Mouse (Mus musculus) heart, postnatal 0 days (tissue): ENCODE measurements around the gene Gm10142. TPM values are rescaled to one million over a fixed set of nuclear protein-coding genes. Genes with fewer than 3 reads are reported as not detected.
A peak's percentile ranks its signal among the peaks of the same experiment; 100 is the strongest.
"Not testable (repeated sequence)": the region's sequence is repeated elsewhere in the genome, so short reads cannot be mapped to it uniquely, and the experiment has no call there.

Experiments
- ATAC-seq: fragments of 200-750 bp; cut with Nextera tagmentation; 2 replicates; pipeline ENCODE4 v1.8.0; 2017; ENCODE audit warnings: low read depth, moderate number of reproducible peaks, moderate library complexity; ENCODE audit not compliant: insufficient read depth
- DNase-seq: peaks from one replicate; pipeline ENCODE4 v3.0.0-alpha.2; 2016; ENCODE audit warnings: low spot score
- H3K27ac ChIP-seq: fragments of 300-500 bp; sonication (generic); 2 replicates; pipeline ENCODE4 v1.5.1; 2014; ENCODE audit warnings: low read depth, mild to moderate bottlenecking
- H3K27me3 ChIP-seq: fragments of 300-500 bp; sonication (generic); 2 replicates; pipeline ENCODE4 v1.6.1; 2014; ENCODE audit warnings: low read length, mixed read lengths; ENCODE audit not compliant: control insufficient read depth, insufficient read depth
- H3K36me3 ChIP-seq: fragments of 300-500 bp; sonication (generic); replicated peaks from 2 replicates; pipeline ENCODE4 v1.6.1; 2014; ENCODE audit warnings: low read length, mixed read lengths; ENCODE audit not compliant: control insufficient read depth, insufficient read depth
- H3K4me1 ChIP-seq: fragments of 300-500 bp; sonication (generic); 2 replicates; pipeline ENCODE4 v1.6.1; 2014; ENCODE audit warnings: antibody characterized with exemption; ENCODE audit not compliant: control insufficient read depth, insufficient read depth
- H3K4me2 ChIP-seq: fragments of 300-500 bp; sonication (generic); 2 replicates; pipeline ENCODE4 v1.6.1; 2014; ENCODE audit warnings: low read depth, mild to moderate bottlenecking, low read length, moderate library complexity
- H3K4me3 ChIP-seq: fragments of 300-500 bp; sonication (generic); 2 replicates; pipeline ENCODE4 v1.5.1; 2014; ENCODE audit warnings: low read depth, low read length
- H3K9ac ChIP-seq: fragments of 300-500 bp; sonication (generic); replicated peaks from 2 replicates; pipeline ENCODE4 v1.6.1; 2014; ENCODE audit warnings: low read depth, low read length, mixed read lengths
- H3K9me3 ChIP-seq: fragments of 300-500 bp; sonication (generic); replicated peaks from 2 replicates; pipeline ENCODE4 v1.6.1; 2016; ENCODE audit warnings: low read length; ENCODE audit not compliant: control insufficient read depth
- CTCF ChIP-seq: IDR thresholded peaks from 2 replicates; pipeline ENCODE4 v1.5.1; 2016; ENCODE audit warnings: antibody characterized with exemption, control low read depth, low read depth
- EP300 ChIP-seq: IDR thresholded peaks from 2 replicates; pipeline ENCODE4 v1.6.1; 2016; ENCODE audit warnings: antibody characterized with exemption, low read depth
- WGBS: fragments of 180-500 bp; shearing (Covaris S2); extraction: QIAGEN DNeasy Blood & Tissue Kit; methylation state at CpG from one replicate; pipeline ENCODE4 v1.1.7; 2014; 5-methylcytosine and 5-hydroxymethylcytosine counted together
- polyA plus RNA-seq: library from polyadenylated mRNA; unstranded; fragments of >200 nt; fragmentation: Nextera tagmentation; extraction: Ambion mirVana; gene quantifications from 2 replicates; pipeline ENCODE4 v1.2.1, GENCODE M21; 2015
- total RNA-seq: library from RNA; depleted of rRNA; stranded (reverse); fragments of >200 nt; gene quantifications from 2 replicates; pipeline ENCODE4 v1.2.3, GENCODE M21; 2014; ENCODE audit warnings: low replicate concordance

Gm10142 gene
- total and polyA plus RNA-seq, 2 experiments from 2014 or later = not detected

- H3K27me3 ChIP-seq = peaks cover 36% of the 10 kb centered on the region
- H3K4me3 ChIP-seq = peak overlapping the region; percentile 18
- H3K36me3 ChIP-seq = no peaks in the 10 kb centered on the region
- DNase-seq (no peak), ATAC-seq (no peak)
- TF ChIP-seq EP300 = no peak
- no peak for TF ChIP-seq CTCF
- no peaks in the 10 kb centered on the region for H3K9me3 ChIP-seq
- H3K4me1 ChIP-seq = no peaks in the 10 kb centered on the region
- no peak overlapping the region for H3K27ac ChIP-seq
- peak overlapping the region; percentile 39; the same call in 1 of the 2 replicates for H3K4me2 ChIP-seq
- no peak overlapping the region for H3K9ac ChIP-seq
- WGBS = 0% methylated on average over 28 of the region's 35 CpGs
Measured at GRCm38 (mm10) chr10:77677562-77677961, 38.0 kb upstream of the Gm10142 start.

- H3K27ac ChIP-seq = no peak overlapping the region
- no peak for TF ChIP-seq CTCF
- no peak for TF ChIP-seq EP300
- no peak for ATAC-seq
- no peaks in the 10 kb centered on the region for H3K9me3 ChIP-seq
- H3K9ac ChIP-seq = no peak overlapping the region
- 59% methylated on average over 7 of the region's 7 CpGs for WGBS
- H3K4me1 ChIP-seq = 0 out of 2 replicates have a peak, but pooled peaks cover 4% of the 10 kb centered on the region
- H3K27me3 ChIP-seq = peaks cover 54% of the 10 kb centered on the region
- no peaks in the 10 kb centered on the region for H3K36me3 ChIP-seq
- H3K4me2 ChIP-seq = no peak overlapping the region
- no peak for DNase-seq
- no peak overlapping the region for H3K4me3 ChIP-seq
Measured at GRCm38 (mm10) chr10:77682994-77683393, 32.6 kb upstream of the Gm10142 start.

GRCm38 (mm10) chr10:77684181-77684580, 31.4 kb upstream of the Gm10142 start:
- Histone ChIP-seq H3K9me3 (no peaks in the 10 kb centered on the region), H3K4me1 (0 out of 2 replicates have a peak, but pooled peaks cover 4% of the 10 kb centered on the region), H3K4me3 (no peak overlapping the region), H3K9ac (no peak overlapping the region), H3K4me2 (no peak overlapping the region), H3K36me3 (no peaks in the 10 kb centered on the region), H3K27me3 (peaks cover 55% of the 10 kb centered on the region), H3K27ac (no peak overlapping the region)
- no peak for TF ChIP-seq CTCF
- no peak for TF ChIP-seq EP300
- no peak for ATAC-seq
- 31% methylated on average over 8 of the region's 8 CpGs for WGBS
- DNase-seq = no peak

- Histone ChIP-seq H3K4me3 (0 out of 2 replicates have a peak within 1 kb of the TSS, but pooled peaks have one; percentile 5), H3K36me3 (no peaks in the 10 kb centered on the region), H3K27ac (no peak within 1 kb of the TSS), H3K9me3 (no peaks in the 10 kb centered on the region), H3K27me3 (peaks cover 56% of the 10 kb centered on the region), H3K9ac (no peak within 1 kb of the TSS), H3K4me2 (peak within 1 kb of the TSS; percentile 29; the same call in 1 of the 2 replicates), H3K4me1 (0 out of 2 replicates have a peak, but pooled peaks cover 4% of the 10 kb centered on the region)
- 0 out of 2 replicates have a peak, but pooled peaks have one; percentile 14 for ATAC-seq
- no peak for DNase-seq
- TF ChIP-seq EP300 (no peak), CTCF (no peak)
- WGBS = 2% methylated on average over 22 of the region's 22 CpGs
Measured at GRCm38 (mm10) chr10:77685895-77686664, 29.5 kb upstream of the Gm10142 start, which contains the start of gene Tspear. Gene Tspear, plus strand, starts transcription at chr10:77686569.

- TF ChIP-seq EP300 (no peak), CTCF (no peak)
- 28% methylated on average over 10 of the region's 10 CpGs for WGBS
- Histone ChIP-seq H3K4me2 (no peak overlapping the region), H3K27ac (no peak overlapping the region), H3K4me3 (no peak overlapping the region), H3K4me1 (0 out of 2 replicates have a peak, but pooled peaks cover 4% of the 10 kb centered on the region), H3K9ac (no peak overlapping the region), H3K9me3 (no peaks in the 10 kb centered on the region), H3K27me3 (peaks cover 56% of the 10 kb centered on the region), H3K36me3 (no peaks in the 10 kb centered on the region)
- no peak for ATAC-seq
- no peak for DNase-seq
Measured at GRCm38 (mm10) chr10:77687021-77687420, 28.6 kb upstream of the Gm10142 start.

- not testable (repeated sequence) for H3K9ac ChIP-seq, ATAC-seq, H3K4me3 ChIP-seq, DNase-seq, H3K4me1 ChIP-seq, H3K27ac ChIP-seq, H3K4me2 ChIP-seq, H3K36me3 ChIP-seq, H3K9me3 ChIP-seq
- WGBS = 74% methylated on average over 3 of the region's 3 CpGs
- peaks cover 37% of the 10 kb centered on the region for H3K27me3 ChIP-seq
Measured at GRCm38 (mm10) chr10:77690356-77690807, 25.2 kb upstream of the Gm10142 start, which contains the start of gene Gm19402. Gene Gm19402, minus strand, starts transcription at chr10:77690757.
